Mouse (Mus musculus) liver, postnatal 0 days (tissue): ENCODE measurements at regions not wholly inside any gene's neighbourhood (a gene's known extent, or its start where the extent isn't known, plus 50 kb on each side); places are given as distances from the start of the nearest gene placed in this dataset.

Experiments used
- ATAC-seq: fragments of 200-750 bp; cut with Nextera tagmentation; 2 replicates; pipeline ENCODE4 v1.8.0; 2017; ENCODE audit warnings: mild to moderate bottlenecking, moderate library complexity
- DNase-seq: peaks from one replicate; pipeline ENCODE4 v3.0.0-alpha.2; 2016
- H3K27ac ChIP-seq: fragments of 300-500 bp; sonication (generic); 2 replicates; pipeline ENCODE4 v1.5.1; 2014; ENCODE audit warnings: antibody characterized with exemption, moderate library complexity, mild to moderate bottlenecking, low read depth
- H3K27me3 ChIP-seq: fragments of 300-500 bp; sonication (generic); 2 replicates; pipeline ENCODE4 v1.6.1; 2014; ENCODE audit warnings: low read length, control low read depth, mixed read lengths; ENCODE audit not compliant: insufficient read depth
- H3K36me3 ChIP-seq: fragments of 300-500 bp; sonication (generic); replicated peaks from 2 replicates; pipeline ENCODE4 v1.6.1; 2014; ENCODE audit warnings: mild to moderate bottlenecking, control low read depth, low read length, moderate library complexity, mixed read lengths; ENCODE audit not compliant: insufficient read depth
- H3K4me1 ChIP-seq: fragments of 300-500 bp; sonication (generic); 2 replicates; pipeline ENCODE4 v1.6.1; 2014; ENCODE audit warnings: antibody characterized with exemption, mild to moderate bottlenecking, control low read depth; ENCODE audit not compliant: insufficient read depth
- H3K4me2 ChIP-seq: fragments of 300-500 bp; sonication (generic); 2 replicates; pipeline ENCODE4 v1.6.1; 2014; ENCODE audit warnings: low read depth, mild to moderate bottlenecking, low read length, moderate library complexity, mixed read lengths
- H3K4me3 ChIP-seq: fragments of 300-500 bp; sonication (generic); 2 replicates; pipeline ENCODE4 v1.5.1; 2014; ENCODE audit warnings: low read depth, low read length
- H3K9ac ChIP-seq: fragments of 300-500 bp; sonication (generic); replicated peaks from 2 replicates; pipeline ENCODE4 v1.6.1; 2014; ENCODE audit warnings: mild to moderate bottlenecking, moderate library complexity
- H3K9me3 ChIP-seq: fragments of 300-500 bp; sonication (generic); 2 replicates; pipeline ENCODE4 v1.6.1; 2016; ENCODE audit warnings: mild to moderate bottlenecking, control low read depth, low read length, mixed read lengths
- CTCF ChIP-seq: sonication (generic); IDR thresholded peaks from 2 replicates; pipeline ENCODE4 v1.5.1; 2016; ENCODE audit warnings: antibody characterized with exemption, low read depth
- EP300 ChIP-seq: IDR thresholded peaks from 2 replicates; pipeline ENCODE4 v1.6.1; 2016; ENCODE audit warnings: antibody characterized with exemption, low read depth, mild to moderate bottlenecking
- WGBS: fragments of 180-500 bp; shearing (Covaris S2); extraction: QIAGEN DNeasy Blood & Tissue Kit; methylation state at CpG from one replicate; pipeline ENCODE4 v1.1.7; 2014; ENCODE audit not compliant: insufficient replicate concordance; 5-methylcytosine and 5-hydroxymethylcytosine counted together

DNA sequence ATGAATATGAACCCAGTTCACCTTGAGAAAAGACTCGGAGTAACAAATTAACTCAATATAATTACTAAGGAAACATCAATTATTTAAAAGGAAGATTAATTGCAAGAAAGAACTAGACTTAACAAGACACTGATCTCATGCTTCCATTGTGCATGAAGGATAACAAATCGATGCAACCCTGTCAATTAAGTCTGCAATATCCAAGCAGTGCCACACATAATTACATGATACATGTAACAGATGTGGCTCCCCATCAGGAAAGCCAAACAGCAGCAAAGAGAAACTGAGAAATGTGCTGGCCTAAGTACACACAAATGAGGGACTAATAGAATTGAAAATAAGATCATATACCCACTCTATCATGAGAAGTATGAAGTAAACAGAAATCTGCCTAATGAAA lies 1327.5 kb downstream of the Zfp704 start:
- Histone ChIP-seq H3K9ac (no peak overlapping the region), H3K9me3 (no peaks in the 10 kb centered on the region), H3K27me3 (no peaks in the 10 kb centered on the region), H3K4me2 (no peak overlapping the region), H3K27ac (no peak overlapping the region), H3K4me3 (no peak overlapping the region), H3K36me3 (no peaks in the 10 kb centered on the region), H3K4me1 (no peaks in the 10 kb centered on the region)
- DNase-seq (no peak), ATAC-seq (no peak)
- 60% methylated on average over 2 of the region's 2 CpGs for WGBS
- TF ChIP-seq CTCF (no peak), EP300 (no peak)

DNA sequence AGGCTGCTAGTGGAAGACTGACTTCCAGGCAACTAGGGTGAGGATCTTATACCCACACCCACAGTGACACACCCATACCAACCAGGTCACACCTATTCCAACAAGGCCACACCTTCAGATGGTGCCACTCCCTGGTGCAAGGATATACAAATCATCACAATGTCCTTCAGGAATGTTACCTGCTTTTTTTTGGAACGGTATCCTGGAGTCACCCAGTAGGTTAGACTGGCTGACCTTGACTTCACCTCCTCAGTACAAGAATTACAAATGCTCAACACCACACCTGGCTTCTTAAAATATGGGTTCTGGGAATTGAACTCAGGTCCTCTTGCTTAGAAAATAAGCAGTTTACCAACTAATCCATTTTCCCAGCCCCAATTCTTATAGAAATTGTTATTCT lies 1333.2 kb downstream of the Zfp704 start:
- H3K36me3 ChIP-seq = no peaks in the 10 kb centered on the region
- no peaks in the 10 kb centered on the region for H3K27me3 ChIP-seq
- WGBS = 60% methylated on average over 1 of the region's 1 CpGs
- H3K27ac ChIP-seq = no peak overlapping the region
- TF ChIP-seq CTCF = no peak
- no peak for TF ChIP-seq EP300
- no peak overlapping the region for H3K9ac ChIP-seq
- no peaks in the 10 kb centered on the region for H3K9me3 ChIP-seq
- ATAC-seq (no peak), DNase-seq (no peak)
- H3K4me2 ChIP-seq = no peak overlapping the region
- H3K4me1 ChIP-seq = no peaks in the 10 kb centered on the region
- no peak overlapping the region for H3K4me3 ChIP-seq

DNA sequence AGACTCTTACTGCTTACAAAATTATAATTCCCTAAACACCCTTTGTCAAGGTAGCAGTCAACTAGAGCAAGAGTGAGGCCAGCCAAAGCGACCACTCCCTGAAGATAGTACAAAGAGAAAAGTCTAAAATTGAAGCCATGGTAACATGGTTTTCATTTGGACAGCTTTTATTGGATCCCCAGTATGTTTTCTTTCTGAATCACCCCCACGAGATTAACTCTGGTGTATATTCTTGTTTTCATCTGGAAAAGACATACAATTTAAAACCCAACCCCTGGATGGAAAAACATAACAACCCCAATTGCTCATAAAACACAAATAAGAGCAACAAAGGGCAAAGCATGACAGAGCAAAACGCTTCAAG lies 1339.0 kb downstream of the Zfp704 start:
- TF ChIP-seq EP300 (no peak), CTCF (no peak)
- no peak overlapping the region for H3K9ac ChIP-seq
- H3K27ac ChIP-seq = no peak overlapping the region
- H3K9me3 ChIP-seq = no peaks in the 10 kb centered on the region
- no peak overlapping the region for H3K4me2 ChIP-seq
- no peaks in the 10 kb centered on the region for H3K4me1 ChIP-seq
- DNase-seq = no peak
- no peak overlapping the region for H3K4me3 ChIP-seq
- 66% methylated on average over 3 of the region's 3 CpGs for WGBS
- no peaks in the 10 kb centered on the region for H3K27me3 ChIP-seq
- no peak for ATAC-seq
- H3K36me3 ChIP-seq = no peaks in the 10 kb centered on the region

DNA sequence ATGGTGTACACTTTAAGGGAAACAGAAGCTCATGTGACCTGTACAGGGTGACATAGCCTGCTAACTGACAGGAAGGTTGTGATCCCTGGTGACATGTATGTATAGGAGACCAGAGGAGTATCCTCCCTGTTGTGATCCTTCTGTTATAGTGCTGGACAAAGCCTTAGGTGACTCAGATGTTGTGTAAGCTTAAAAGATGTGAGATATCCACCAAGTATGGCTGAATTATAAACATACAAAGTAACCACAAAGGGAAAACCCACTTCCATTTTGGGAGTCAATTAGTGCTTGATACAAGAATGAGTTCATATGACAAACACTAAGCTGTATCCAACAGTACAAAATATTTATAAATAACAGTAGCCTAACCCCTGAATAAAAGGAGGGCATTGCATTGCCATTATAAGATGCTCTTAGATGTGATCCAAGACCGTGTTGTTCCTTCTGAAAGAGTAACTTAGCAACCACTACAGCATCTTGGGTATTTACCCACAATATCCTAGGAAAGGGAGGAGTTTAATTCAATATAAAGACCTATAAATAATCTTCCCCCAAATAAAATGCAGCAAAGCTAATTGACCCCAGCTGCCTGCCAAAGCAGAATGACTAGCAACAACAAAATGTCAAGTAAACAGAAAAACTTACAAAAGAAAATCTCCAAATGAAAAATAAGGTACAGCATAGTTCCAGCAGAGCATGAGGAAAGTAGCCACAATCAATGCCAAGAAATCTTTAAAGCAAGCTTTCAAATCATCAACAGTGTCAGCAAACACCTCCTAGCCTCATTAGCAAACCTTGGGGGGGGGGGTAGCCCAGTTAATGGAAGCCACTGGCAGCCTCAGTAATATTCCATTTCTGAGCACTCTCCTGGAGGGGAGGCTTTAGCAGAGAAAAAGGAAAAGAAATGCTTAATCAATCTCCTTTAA lies 1339.6 kb downstream of the Zfp704 start:
- TF ChIP-seq CTCF (no peak), EP300 (no peak)
- H3K9ac ChIP-seq = no peak overlapping the region
- no peaks in the 10 kb centered on the region for H3K4me1 ChIP-seq
- H3K36me3 ChIP-seq = no peaks in the 10 kb centered on the region
- H3K27ac ChIP-seq = no peak overlapping the region
- no peak overlapping the region for H3K4me3 ChIP-seq
- DNase-seq = no peak
- ATAC-seq = no peak
- H3K4me2 ChIP-seq = no peak overlapping the region
- no peaks in the 10 kb centered on the region for H3K27me3 ChIP-seq
- no peaks in the 10 kb centered on the region for H3K9me3 ChIP-seq
- 59% methylated on average over 1 of the region's 1 CpGs for WGBS

DNA sequence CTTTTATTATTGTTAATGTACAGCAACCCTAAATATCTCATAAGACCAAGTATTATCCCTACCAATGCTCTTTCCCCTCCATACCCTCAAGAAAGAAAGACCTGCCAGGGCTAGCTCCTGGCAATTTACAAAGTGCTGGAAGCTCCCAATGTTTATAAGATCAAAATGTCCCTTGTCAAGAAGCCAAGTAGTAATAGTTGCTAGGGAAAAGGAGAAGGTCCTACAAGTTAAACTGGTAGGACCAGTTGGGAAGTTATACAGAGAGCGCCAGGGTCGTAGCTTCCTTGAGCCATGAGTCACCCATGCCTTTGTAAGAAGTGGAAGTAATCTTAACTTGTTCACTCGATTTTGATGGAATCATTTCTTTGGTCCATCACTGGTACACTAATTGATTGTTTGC lies 1344.1 kb downstream of the Zfp704 start:
- no peak for ATAC-seq
- Histone ChIP-seq H3K27me3 (no peaks in the 10 kb centered on the region), H3K9ac (no peak overlapping the region), H3K27ac (no peak overlapping the region), H3K4me1 (no peaks in the 10 kb centered on the region), H3K4me2 (no peak overlapping the region), H3K9me3 (no peaks in the 10 kb centered on the region), H3K36me3 (no peaks in the 10 kb centered on the region), H3K4me3 (no peak overlapping the region)
- WGBS = 68% methylated on average over 3 of the region's 3 CpGs
- no peak for DNase-seq
- TF ChIP-seq EP300 (no peak), CTCF (no peak)

DNA sequence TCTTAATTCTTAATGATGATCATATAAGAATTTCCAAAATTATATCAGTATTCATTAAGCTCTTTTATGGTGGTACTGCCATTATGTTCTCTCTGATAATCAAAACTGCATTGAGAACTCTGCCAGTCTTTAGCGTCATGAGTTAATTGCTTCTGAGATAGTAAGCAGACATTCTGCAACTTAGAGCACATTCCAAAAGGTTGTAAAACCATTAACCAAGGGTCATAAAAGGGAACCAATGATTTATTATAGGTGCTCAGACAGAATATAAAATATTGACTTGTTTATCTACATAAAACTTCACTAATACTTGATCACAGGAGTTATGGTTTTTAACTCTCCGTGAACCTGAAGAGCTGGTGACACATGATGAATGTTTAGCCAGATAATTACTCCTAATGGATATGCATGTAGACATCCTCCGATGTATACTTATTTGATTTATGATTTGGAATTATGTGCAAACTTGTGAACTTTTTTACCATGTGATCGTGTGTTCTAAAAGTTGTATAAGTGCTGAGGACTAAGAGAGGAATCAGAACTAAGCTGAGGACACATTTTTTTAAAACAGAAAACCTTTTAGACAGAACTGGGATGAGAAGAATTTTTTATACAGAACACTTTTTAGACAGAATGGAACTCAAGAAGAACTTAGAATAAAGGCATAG lies 1345.4 kb downstream of the Zfp704 start:
- TF ChIP-seq CTCF (no peak), EP300 (no peak)
- Histone ChIP-seq H3K4me3 (no peak overlapping the region), H3K4me1 (no peaks in the 10 kb centered on the region), H3K4me2 (no peak overlapping the region), H3K9ac (no peak overlapping the region), H3K36me3 (no peaks in the 10 kb centered on the region), H3K27ac (no peak overlapping the region), H3K27me3 (no peaks in the 10 kb centered on the region), H3K9me3 (no peaks in the 10 kb centered on the region)
- no peak for ATAC-seq
- WGBS = 60% methylated on average over 4 of the region's 4 CpGs
- no peak for DNase-seq
